Mouse (Mus musculus) right cerebral cortex, postnatal 25 days (tissue): ENCODE data around the gene Lamb1.
A peak's percentile ranks its signal among the peaks of the same experiment; 100 is the strongest.

ENCODE experiments used
- DNase-seq: peaks from one replicate; pipeline ENCODE4 v3.0.0; 2022

Gene Lamb1

DNA sequence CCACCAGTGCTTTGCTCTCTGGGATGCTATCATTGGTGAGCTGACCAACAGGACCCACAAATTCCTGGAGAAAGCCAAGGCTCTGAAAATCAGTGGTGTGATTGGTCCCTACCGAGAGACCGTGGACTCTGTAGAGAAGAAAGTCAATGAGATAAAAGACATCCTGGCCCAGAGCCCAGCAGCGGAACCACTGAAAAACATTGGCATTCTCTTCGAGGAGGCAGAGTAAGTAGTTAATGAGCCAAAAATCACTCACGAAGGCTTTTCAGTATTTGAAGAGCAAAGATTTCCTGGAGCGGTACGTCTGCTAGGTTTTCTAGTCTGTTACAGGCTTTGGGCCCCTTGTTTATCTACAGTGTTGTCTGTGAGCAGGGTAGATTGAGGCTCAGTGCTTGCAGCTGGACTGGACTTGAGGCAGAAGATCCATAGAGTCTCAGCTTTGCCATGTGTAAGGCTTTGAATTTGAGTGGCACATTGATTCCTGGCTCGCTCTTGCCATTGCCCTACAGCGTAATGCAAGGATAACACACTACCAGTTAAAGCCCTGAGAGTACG lies 53.5 kb downstream of the Lamb1 start:
- DNase-seq: no peak

DNA sequence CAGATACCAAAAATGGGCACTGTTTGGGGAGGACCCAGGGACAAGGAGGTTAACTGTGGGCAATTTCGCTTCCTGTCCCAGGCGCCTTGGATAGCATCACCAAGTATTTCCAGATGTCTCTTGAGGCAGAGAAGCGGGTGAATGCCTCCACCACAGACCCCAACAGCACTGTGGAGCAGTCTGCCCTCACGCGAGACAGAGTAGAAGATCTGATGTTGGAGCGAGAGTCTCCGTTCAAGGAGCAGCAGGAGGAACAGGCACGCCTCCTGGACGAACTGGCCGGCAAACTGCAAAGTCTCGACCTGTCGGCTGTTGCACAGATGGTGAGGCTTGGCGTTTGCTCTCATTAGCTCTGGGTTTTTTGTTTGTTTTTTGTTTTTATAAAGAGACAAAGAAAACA lies 55.8 kb downstream of the Lamb1 start:
- no peak for DNase-seq

DNA sequence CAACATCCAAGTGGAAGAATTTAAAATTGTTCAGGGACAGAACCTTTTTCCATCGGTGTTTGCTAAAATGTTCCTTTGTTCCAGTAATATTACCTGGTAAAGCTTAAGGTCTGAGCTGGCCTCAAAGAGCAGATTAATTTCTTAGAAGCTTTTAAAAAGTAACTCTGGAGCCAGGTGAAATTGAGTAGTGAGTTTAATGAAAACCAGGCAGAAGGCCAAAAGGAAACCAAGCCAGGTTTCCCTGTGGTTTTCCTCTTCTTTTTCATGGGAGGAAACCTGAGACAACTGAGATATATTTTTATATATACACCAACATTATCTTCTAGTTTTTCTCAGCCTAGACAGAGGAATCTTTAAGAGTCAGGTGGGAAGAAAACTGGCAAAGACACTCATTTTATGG lies 56.5 kb downstream of the Lamb1 start:
- DNase-seq: no peak

DNA sequence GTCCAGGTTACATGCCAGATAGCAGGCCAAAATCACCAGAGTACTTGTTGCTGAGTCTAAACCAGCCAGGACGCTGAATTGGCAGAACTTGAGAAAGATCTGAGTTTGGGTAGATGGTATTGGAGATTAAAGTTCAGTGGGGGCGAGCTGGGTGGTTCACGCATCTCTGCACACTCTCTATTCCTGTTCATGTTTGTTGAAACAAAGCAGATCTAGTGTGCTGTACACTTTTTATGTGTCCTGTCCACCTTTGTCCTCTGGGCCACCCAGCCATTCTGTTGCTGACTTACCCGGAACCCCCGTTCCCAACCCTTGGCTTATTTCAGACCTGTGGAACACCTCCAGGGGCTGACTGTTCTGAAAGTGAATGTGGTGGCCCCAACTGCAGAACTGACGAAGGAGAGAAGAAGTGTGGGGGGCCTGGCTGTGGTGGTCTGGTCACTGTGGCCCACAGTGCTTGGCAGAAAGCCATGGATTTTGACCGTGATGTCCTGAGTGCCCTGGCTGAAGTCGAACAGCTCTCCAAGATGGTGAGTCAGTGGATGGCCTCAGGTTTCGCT lies 58.2 kb downstream of the Lamb1 start:
- no peak for DNase-seq

DNA sequence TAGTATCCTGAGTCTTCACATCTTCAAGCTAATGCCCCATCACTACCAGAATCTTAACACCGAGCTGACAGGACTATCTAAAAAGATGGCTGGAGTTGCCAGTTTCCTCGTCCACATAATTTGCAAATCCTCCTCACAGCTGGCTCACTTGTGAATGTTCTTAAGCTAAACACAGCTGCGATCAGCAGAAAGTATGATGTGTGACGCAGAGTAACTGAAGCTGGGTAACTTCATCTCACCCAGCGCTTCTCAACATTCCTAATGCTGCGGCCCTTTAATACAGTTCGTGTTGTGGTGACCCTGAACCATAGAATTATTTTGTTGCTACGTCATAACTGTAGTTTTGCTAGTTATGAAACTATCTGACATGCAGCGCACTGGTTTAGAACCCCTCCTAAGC lies 62.1 kb downstream of the Lamb1 start:
- no peak for DNase-seq

DNA sequence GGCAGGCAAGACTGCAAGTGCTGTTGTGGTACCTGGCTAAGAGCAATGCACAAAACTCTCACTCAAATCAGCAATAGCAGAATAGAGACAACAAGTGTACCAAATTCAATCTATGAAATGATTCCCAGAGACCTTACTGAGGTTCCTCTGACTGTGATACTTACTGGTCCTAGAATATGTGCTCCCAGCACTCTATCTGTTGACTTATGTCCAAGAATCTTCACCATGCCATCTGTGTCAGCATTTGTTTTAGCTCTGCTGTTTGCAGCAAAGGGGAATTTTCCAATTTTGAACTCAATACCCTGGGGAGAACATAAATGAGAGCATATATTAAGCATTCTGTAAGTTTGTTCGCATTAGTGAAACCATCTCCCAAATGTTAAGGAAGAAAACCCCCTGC lies 68.2 kb downstream of the Lamb1 start:
- DNase-seq: no peak

DNA sequence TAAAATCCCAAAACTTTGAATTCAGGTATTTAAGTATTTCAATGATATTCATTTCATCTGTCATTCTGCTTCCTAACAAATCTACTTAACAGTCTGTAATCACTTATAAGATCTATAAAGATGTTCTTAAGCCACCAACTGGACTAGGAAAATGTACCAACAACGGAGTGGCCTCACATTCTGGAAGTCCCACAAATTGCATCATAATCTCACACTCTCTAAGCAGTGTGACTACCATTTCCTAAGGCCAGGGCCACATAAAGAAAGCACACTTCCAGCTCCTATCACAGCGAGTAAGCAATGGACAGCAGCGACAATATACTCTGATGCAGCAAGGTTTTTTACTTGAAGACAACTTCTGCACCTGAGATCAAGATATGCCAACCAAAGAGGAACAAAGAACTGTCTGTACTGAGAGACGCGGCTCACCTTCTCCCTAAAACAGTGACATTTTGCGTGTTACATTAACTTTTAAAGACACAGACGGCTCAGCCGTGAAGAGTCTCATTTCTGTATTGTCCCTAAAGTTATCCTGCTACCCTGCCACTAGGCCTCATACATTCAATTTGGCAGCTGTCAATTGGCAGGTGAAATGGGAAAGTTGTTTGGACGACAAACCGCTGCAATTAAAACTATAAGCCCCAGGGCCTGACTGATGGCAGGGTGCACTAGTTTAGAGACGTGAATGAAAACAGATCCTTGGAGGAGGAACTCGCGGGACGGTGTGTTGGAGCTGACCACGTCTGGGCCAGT lies 85.3 kb downstream of the Lamb1 start:
- no peak for DNase-seq

DNA sequence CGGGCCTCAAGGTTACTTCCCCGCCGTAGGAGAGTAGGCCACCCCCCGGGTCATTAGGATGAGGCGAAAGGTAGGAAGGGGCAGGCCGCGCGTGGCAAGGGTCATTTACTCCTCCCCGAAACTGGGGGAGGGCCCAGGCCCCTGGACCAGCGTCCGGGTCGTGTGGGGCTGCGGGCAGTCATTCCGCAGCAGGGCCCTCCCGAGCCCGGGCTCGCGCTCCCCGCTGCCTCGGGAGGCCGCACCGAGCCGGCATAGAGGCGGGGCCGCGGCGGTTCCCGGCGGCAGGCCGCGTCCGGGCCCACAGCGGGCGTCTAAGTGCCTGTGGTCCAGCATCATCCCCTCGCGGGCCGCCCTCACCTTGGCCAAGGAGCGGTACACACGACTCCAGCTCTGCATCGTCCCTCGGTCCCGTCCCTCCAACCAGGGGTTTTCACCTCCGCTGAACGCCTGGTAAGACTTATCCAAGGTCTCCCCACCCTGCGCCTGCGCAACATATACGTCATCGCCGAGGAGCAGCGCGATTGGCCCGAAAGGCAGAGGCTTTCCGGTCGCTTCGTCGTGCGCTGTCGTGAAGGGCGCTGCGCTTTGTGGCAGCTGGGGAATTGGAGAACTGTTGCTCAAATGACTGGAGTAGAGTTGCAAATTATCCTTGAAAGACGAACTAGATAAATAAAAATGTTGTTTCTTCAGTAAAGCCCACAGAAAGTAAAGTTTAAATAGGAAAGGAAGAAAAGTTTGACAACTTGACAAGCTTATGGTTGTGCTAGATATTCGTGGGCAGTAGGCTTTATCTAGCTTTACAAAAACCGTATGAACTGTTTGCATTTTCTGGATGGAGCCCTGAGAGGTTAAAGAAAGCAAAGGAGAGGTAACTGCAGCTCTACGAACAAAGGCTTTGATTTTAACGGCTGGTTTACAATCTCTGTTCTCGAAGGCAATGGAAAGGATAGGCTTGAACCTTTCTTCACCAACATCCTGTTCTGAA lies 86.2 kb downstream of the Lamb1 start, which contains the start of gene Dld:
Gene Dld (minus strand): TSS at position 510 of the 985 bp plus-strand sequence.
- peak; percentile 98 for DNase-seq

DNA sequence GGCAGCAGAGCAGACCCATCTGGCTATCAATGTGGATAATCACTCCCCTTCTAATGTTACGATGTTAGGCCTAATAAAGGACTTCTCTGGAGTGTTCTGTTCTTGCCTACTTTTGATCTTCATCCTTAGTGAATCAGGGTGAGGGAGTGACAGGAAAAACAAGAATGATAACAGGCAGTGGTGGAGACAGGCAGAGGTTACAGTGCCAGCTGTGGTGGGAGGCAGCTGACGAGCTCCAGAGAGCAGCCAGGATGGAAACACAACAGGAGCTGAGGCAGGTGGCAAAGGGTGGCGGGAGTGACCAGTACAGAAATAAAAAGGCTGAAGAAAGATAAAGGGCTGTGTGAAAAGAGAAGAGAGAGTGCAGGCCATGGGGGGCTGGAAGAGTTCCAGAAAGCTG lies 101.4 kb downstream of the Lamb1 start:
- DNase-seq: no peak

DNA sequence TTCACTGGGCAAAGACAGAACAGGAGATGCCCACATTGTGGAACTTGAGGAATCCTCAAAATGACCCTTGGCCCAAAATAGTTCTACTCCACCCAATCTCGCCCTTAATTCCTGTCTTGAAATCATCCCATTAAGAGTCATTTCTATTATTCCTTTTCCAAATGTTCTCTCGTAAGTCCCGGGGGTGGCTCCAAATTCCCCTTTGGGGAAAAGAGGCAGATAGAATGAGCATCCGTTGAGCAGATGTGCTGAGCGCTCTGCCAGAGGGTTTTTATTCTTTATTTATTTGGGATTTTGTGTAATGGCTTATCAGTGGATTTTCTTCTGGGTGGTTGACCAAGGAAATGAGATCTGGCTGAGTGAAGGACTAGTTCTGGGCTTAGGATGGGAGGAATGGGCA lies 102.7 kb downstream of the Lamb1 start:
- no peak for DNase-seq

DNA sequence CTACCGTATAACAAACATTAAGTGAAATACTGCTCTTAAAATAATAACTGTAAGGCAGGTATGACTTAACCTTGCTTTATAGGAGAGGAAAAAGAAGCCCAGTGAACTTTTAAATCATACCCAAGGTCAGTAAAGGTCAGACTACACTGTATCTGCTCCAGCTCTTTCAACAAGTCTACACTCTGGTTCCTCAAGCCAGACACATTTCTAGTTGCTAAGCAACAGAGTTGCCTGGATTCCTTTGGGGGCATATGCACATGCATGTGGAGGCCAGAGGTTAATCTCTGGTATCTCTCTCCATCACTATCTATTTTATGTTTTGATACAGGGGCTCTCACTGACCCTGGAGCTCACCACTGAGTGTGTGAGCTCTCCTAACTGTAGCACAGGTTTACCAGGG lies 104.1 kb downstream of the Lamb1 start:
- DNase-seq: no peak

DNA sequence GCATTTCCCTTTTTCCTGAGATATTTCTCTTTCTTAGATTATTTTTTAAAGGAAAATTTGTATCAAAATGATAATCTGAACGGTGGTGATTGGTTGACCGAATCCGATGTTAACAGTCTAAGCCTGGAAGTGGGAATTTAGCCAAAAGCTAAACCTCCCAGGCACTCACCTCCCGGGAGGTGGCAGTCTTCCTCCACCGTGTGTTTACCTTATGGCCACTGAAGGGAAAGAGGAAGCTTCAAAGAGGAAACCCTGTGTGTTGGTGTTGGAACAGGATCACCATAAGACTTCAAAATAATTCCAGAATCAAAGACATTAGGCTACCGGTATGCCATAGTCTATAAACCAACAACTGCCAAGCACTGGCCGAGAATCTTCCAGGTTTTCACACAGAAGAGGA lies 104.6 kb downstream of the Lamb1 start:
- no peak for DNase-seq

DNA sequence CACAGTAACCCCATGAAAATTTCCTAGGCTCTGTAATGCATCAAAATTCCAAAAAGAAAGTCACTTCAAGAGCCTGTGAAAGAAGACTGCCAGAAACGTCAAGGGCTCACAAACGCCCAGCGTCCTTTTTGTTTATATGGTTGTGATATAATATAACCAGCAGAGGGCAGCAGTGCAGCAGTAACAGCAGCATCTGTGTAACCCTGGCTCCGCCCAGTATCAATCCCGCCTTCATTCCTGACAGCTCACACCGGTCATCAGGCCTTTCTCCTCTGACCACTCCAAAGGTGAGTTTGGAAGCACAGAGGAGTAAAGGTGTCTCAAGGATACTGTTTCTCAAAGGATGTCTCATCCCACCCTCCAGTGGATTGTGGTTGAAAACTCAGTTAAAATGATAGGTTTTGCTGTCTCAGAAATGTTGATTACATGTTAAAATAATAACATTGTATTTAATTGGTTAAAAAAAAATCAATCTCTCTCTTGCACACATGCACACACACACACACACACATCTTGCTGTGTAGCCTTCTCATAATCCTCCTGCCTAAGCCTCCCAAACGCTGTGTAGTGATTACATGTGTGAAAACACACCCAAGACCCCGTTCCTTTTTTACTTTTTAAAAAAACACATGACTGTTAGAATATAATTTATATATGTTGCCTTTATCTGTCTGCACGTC lies 109.7 kb downstream of the Lamb1 start:
- peak; percentile 49 for DNase-seq

DNA sequence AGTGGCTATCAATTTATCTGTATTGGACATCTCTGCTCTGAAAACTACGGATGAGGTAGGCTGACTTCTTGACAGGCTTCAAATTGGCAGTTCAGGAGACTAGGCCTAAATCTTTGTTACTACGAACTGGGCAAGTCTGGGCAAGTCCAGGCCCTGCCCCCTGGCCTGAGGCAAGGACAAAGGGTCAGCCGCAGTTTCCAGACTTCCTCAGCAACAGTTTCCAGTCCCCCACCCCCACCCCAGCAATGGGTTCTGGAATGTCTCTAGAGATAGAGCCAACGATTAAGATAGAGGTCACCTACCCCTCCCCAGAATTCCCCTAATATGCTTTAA lies 110.2 kb downstream of the Lamb1 start:
- DNase-seq: no peak

DNA sequence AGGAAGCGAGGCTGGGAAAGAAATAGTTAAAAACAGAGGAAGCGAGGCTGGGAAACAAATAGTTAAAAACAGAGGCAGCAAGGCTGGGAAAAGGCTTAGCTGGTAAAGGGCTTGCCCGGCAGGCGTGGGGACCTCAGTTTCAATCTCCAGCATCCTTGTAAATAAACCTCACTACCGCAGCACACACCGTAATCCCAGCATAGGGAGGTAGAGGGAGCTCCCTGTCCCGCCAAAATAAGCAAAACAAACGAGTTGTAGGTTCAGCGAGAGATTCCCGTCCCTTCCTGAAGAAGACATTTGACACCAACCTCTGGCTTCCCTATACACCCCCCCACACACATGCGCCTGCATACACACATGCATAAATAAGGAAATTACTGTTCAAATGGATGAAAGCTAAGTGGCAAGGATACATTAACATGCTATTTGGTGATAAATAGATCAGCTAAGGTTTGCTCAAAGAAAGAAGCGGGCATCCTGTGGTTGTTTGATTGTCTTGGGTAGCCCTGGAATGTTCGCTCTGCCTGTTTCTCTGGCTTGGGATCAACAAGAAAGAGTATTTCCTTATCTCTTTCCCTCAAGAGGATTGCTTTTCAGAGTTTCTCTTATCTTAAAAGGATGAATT lies 111.4 kb downstream of the Lamb1 start:
- DNase-seq: no peak

DNA sequence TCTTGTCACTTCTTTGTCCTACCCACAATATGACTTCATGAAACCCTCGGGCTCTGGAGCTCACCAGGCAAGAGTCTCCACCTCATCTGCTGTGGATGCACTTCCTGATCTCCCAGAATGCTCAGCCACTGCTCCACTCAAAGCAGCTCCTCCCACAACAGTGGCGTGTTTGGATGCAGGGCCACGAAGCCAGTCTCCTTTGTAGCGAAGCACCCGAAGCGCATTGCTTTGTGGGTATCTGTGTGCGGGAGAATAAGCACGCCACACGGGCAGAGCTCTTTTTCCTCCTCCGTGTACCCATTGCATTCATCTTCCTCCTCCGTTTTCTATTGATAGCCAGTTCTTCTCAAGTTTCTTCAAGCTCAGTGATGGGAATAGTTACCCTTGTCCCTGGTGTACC lies 112.2 kb downstream of the Lamb1 start:
- no peak for DNase-seq
